Mouse (Mus musculus): ENCODE measurements at regions not wholly inside any gene's neighbourhood (a gene's known extent, or its start where the extent isn't known, plus 50 kb on each side); places are given as distances from the start of the nearest gene placed in this dataset.

DNA sequence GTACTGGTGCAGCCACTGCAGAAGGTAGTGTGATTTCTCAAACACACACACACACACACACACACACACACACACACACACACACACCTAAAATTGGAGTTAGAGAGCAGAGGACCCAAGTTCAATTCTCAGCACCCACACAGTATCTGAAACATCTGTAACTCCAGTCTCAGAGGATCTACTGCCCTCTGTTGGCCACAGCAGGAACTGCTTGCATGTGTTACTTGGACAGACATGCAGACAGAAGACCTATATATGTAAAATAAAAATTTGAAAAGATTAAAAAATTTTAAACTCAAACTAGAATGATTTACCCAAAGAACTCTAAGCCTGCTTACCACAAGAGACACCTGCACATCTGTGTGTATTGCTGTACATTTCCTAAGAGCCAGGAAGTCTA lies 185.9 kb upstream of the Rapgef5 start:
- TF ChIP-seq CTCF (IDR thresholded peaks at IDR 0.05; ENCODE audit: low read depth): peak; percentile 58
- TF ChIP-seq EP300 (IDR thresholded peaks at IDR 0.05; ENCODE audit: low read depth): no peak
